Mouse (Mus musculus) spleen, adult 2 months (tissue): ENCODE measurements around the gene Cat.

ENCODE experiments used
- CTCF ChIP-seq: fragments of 200-500 bp; IDR thresholded peaks from 2 replicates; pipeline ENCODE4 v1.5.1; 2011; ENCODE audit warnings: mild to moderate bottlenecking, inconsistent platforms; ENCODE audit not compliant: insufficient read depth, insufficient read length, insufficient replicate concordance; ENCODE audit errors: extremely low read depth
- POLR2A ChIP-seq: fragments of 200-500 bp; IDR thresholded peaks from 2 replicates; pipeline ENCODE4 v1.6.1; 2011; ENCODE audit warnings: low read depth, low read length, inconsistent platforms

DNA sequence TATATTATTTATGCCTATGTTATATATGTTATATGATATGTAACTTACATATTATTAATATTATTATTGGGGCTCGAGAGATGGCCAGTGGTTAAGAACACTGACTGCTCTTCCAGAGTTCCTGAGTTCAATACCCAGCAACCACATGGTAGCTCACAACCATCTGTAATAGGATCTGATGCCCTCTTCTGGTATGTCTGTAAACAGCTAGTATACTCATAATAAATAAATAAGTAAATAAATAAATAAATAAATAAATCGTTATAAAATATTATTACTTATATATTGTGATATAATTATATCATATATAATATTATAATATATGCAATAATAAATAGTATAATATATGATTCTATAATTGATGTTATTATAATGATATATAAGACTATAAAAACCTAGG lies 8.8 kb downstream of the Cat start:
- TF ChIP-seq CTCF (no peak), POLR2A (no peak)
